Mouse (Mus musculus) stomach, embryonic 16.5 days (tissue): ENCODE data around the gene Inhbe. TPM values are rescaled to one million over a fixed set of nuclear protein-coding genes. Genes with fewer than 3 reads are reported as not detected.
"Not testable (repeated sequence)": the region's sequence is repeated elsewhere in the genome, so short reads cannot be mapped to it uniquely, and the experiment has no call there.

Source experiments
- ATAC-seq: fragments of 200-750 bp; cut with Nextera tagmentation; 2 replicates; pipeline ENCODE4 v1.8.0; 2017; ENCODE audit warnings: moderate number of reproducible peaks, moderate TSS enrichment; ENCODE audit not compliant: insufficient read depth, low FRiP score
- H3K27ac ChIP-seq: fragments of 300-500 bp; sonication (generic); 2 replicates; pipeline ENCODE4 v1.5.1; 2014; ENCODE audit warnings: low read length
- H3K27me3 ChIP-seq: fragments of 300-500 bp; sonication (generic); 2 replicates; pipeline ENCODE4 v1.6.1; 2014; ENCODE audit warnings: low read length, control low read depth, mixed read lengths; ENCODE audit not compliant: control insufficient read depth, insufficient read depth
- H3K36me3 ChIP-seq: fragments of 300-500 bp; sonication (generic); 2 replicates; pipeline ENCODE4 v1.6.1; 2014; ENCODE audit warnings: low read length; ENCODE audit not compliant: control insufficient read depth, insufficient read depth
- H3K4me1 ChIP-seq: fragments of 300-500 bp; sonication (generic); 2 replicates; pipeline ENCODE4 v1.6.1; 2014; ENCODE audit warnings: low read length, control low read depth, mixed read lengths; ENCODE audit not compliant: control insufficient read depth, insufficient read depth
- H3K4me2 ChIP-seq: fragments of 300-500 bp; sonication (generic); 2 replicates; pipeline ENCODE4 v1.6.1; 2014; ENCODE audit warnings: low read depth, low read length, mixed read lengths
- H3K4me3 ChIP-seq: fragments of 300-500 bp; sonication (generic); replicated peaks from 2 replicates; pipeline ENCODE4 v1.5.1; 2014; ENCODE audit warnings: mild to moderate bottlenecking, low read length
- H3K9ac ChIP-seq: fragments of 300-500 bp; sonication (generic); 2 replicates; pipeline ENCODE4 v1.6.1; 2014; ENCODE audit warnings: low read length
- H3K9me3 ChIP-seq: fragments of 300-500 bp; sonication (generic); replicated peaks from 2 replicates; pipeline ENCODE4 v1.6.1; 2016; ENCODE audit warnings: low read length, control low read depth; ENCODE audit not compliant: control insufficient read depth
- WGBS: fragments of 180-500 bp; shearing (Covaris S2); extraction: QIAGEN DNeasy Blood & Tissue Kit; methylation state at CpG from one replicate; pipeline ENCODE4 v1.1.7; 2014; 5-methylcytosine and 5-hydroxymethylcytosine counted together
- polyA plus RNA-seq: library from polyadenylated mRNA; unstranded; fragments of >200 nt; fragmentation: Nextera tagmentation; extraction: Ambion mirVana; gene quantifications from 2 replicates; pipeline ENCODE4 v1.2.1, GENCODE M21; 2015

Gene Inhbe
- polyA plus RNA-seq, 1 experiment from 2014 or later: 0.06 TPM

- H3K36me3 ChIP-seq: no peaks in the 10 kb centered on the region
- WGBS: 69% methylated on average over 3 of the region's 3 CpGs
- H3K4me3 ChIP-seq: no peak within 1 kb of the TSS
- H3K9me3 ChIP-seq: no peaks in the 10 kb centered on the region
- no peak within 1 kb of the TSS for H3K9ac ChIP-seq
- peaks cover 7% of the 10 kb centered on the region for H3K4me1 ChIP-seq
- H3K27me3 ChIP-seq: peaks cover 6% of the 10 kb centered on the region; the same call in 1 of the 2 replicates
- H3K27ac ChIP-seq: no peak within 1 kb of the TSS; the same call in 1 of the 2 replicates
- ATAC-seq: no peak
- no peak within 1 kb of the TSS for H3K4me2 ChIP-seq
These were observed 32.6 kb downstream of the Inhbe start, which contains the start of gene Arhgap9 for GRCm38 (mm10) chr10:127321621-127322020. TSS of gene Arhgap9 (plus strand) at chr10:127321964.

GRCm38 (mm10) chr10:127319969-127320368 lies 34.2 kb downstream of the Inhbe start:
- 75% methylated on average over 7 of the region's 7 CpGs for WGBS
- H3K27me3 ChIP-seq: no peaks in the 10 kb centered on the region
- no peak overlapping the region for H3K9ac ChIP-seq
- H3K4me2 ChIP-seq: no peak overlapping the region
- H3K4me3 ChIP-seq: no peak overlapping the region
- H3K27ac ChIP-seq: no peak overlapping the region
- no peaks in the 10 kb centered on the region for H3K9me3 ChIP-seq
- no peaks in the 10 kb centered on the region for H3K4me1 ChIP-seq
- ATAC-seq: no peak
- H3K36me3 ChIP-seq: no peaks in the 10 kb centered on the region

GRCm38 (mm10) chr10:127318009-127318408 lies 36.2 kb downstream of the Inhbe start:
- H3K27ac ChIP-seq: no peak overlapping the region
- ATAC-seq: no peak
- 46% methylated on average over 4 of the region's 4 CpGs for WGBS
- H3K4me3 ChIP-seq: no peak overlapping the region
- no peak overlapping the region for H3K4me2 ChIP-seq
- no peaks in the 10 kb centered on the region for H3K36me3 ChIP-seq
- H3K27me3 ChIP-seq: no peaks in the 10 kb centered on the region
- no peaks in the 10 kb centered on the region for H3K9me3 ChIP-seq
- no peak overlapping the region for H3K9ac ChIP-seq
- no peaks in the 10 kb centered on the region for H3K4me1 ChIP-seq

GRCm38 (mm10) chr10:127317277-127317676 lies 36.9 kb downstream of the Inhbe start:
- H3K27ac ChIP-seq: no peak overlapping the region
- 80% methylated on average over 2 of the region's 2 CpGs for WGBS
- no peak overlapping the region for H3K4me2 ChIP-seq
- H3K27me3 ChIP-seq: no peaks in the 10 kb centered on the region
- no peaks in the 10 kb centered on the region for H3K9me3 ChIP-seq
- H3K4me3 ChIP-seq: no peak overlapping the region
- no peaks in the 10 kb centered on the region for H3K36me3 ChIP-seq
- no peak for ATAC-seq
- no peak overlapping the region for H3K9ac ChIP-seq
- 0 out of 2 replicates have a peak, but pooled peaks cover 2% of the 10 kb centered on the region for H3K4me1 ChIP-seq

GRCm38 (mm10) chr10:127314950-127315349 lies 39.3 kb downstream of the Inhbe start:
- ATAC-seq, H3K9ac ChIP-seq, H3K9me3 ChIP-seq, H3K4me2 ChIP-seq, H3K36me3 ChIP-seq, H3K27ac ChIP-seq, H3K4me3 ChIP-seq, H3K27me3 ChIP-seq: not testable (repeated sequence)
- WGBS: 78% methylated on average over 1 of the region's 1 CpGs
- H3K4me1 ChIP-seq: peaks cover 10% of the 10 kb centered on the region; the same call in 1 of the 2 replicates

- not testable (repeated sequence) for ATAC-seq, H3K9me3 ChIP-seq, H3K4me2 ChIP-seq, H3K9ac ChIP-seq, H3K4me3 ChIP-seq, H3K27me3 ChIP-seq, H3K27ac ChIP-seq, H3K36me3 ChIP-seq
- H3K4me1 ChIP-seq: peaks cover 10% of the 10 kb centered on the region; the same call in 1 of the 2 replicates
- 84% methylated on average over 5 of the region's 5 CpGs for WGBS
These were observed 40.7 kb downstream of the Inhbe start for GRCm38 (mm10) chr10:127313516-127313915.

GRCm38 (mm10) chr10:127312858-127313257 lies 41.4 kb downstream of the Inhbe start:
- no peak overlapping the region for H3K27ac ChIP-seq
- no peaks in the 10 kb centered on the region for H3K27me3 ChIP-seq
- no peak overlapping the region for H3K4me2 ChIP-seq
- no peak overlapping the region for H3K4me3 ChIP-seq
- peaks cover 10% of the 10 kb centered on the region; the same call in 1 of the 2 replicates for H3K4me1 ChIP-seq
- 71% methylated on average over 4 of the region's 4 CpGs for WGBS
- H3K9ac ChIP-seq: no peak overlapping the region
- no peaks in the 10 kb centered on the region for H3K9me3 ChIP-seq
- 0 out of 2 replicates have a peak, but pooled peaks cover 10% of the 10 kb centered on the region for H3K36me3 ChIP-seq
- no peak for ATAC-seq

GRCm38 (mm10) chr10:127312356-127312676 lies 41.9 kb downstream of the Inhbe start:
- H3K9me3 ChIP-seq: no peaks in the 10 kb centered on the region
- H3K4me1 ChIP-seq: peaks cover 10% of the 10 kb centered on the region; the same call in 1 of the 2 replicates
- H3K4me3 ChIP-seq: peak overlapping the region; percentile 76
- H3K27ac ChIP-seq: peak overlapping the region; percentile 86
- WGBS: under 1% methylated on average over 4 of the region's 4 CpGs
- no peaks in the 10 kb centered on the region for H3K27me3 ChIP-seq
- ATAC-seq: peak; percentile 27; the same call in 1 of the 2 replicates
- H3K9ac ChIP-seq: peak overlapping the region; percentile 72
- peak overlapping the region; percentile 61 for H3K4me2 ChIP-seq
- 0 out of 2 replicates have a peak, but pooled peaks cover 10% of the 10 kb centered on the region for H3K36me3 ChIP-seq

GRCm38 (mm10) chr10:127311476-127312355 lies 42.5 kb downstream of the Inhbe start, which contains the start of gene Mars:
TSS of gene Mars (minus strand) at chr10:127311786.
- no peaks in the 10 kb centered on the region for H3K27me3 ChIP-seq
- H3K27ac ChIP-seq: peak within 1 kb of the TSS; percentile 86
- ATAC-seq: peak; percentile 97
- H3K36me3 ChIP-seq: 0 out of 2 replicates have a peak, but pooled peaks cover 10% of the 10 kb centered on the region
- H3K4me3 ChIP-seq: peak within 1 kb of the TSS; percentile 76
- H3K9me3 ChIP-seq: no peaks in the 10 kb centered on the region
- peaks cover 10% of the 10 kb centered on the region; the same call in 1 of the 2 replicates for H3K4me1 ChIP-seq
- H3K4me2 ChIP-seq: peak within 1 kb of the TSS; percentile 85
- under 1% methylated on average over 65 of the region's 65 CpGs for WGBS
- H3K9ac ChIP-seq: peak within 1 kb of the TSS; percentile 91
